Mouse (Mus musculus) lung, postnatal 4 days (tissue): ENCODE measurements around the gene Ube4a.

Source experiments
- DNase-seq, 2 experiments: peaks; one replicate each; pipeline ENCODE4 v3.0.0; 2021

Ube4a gene

DNA sequence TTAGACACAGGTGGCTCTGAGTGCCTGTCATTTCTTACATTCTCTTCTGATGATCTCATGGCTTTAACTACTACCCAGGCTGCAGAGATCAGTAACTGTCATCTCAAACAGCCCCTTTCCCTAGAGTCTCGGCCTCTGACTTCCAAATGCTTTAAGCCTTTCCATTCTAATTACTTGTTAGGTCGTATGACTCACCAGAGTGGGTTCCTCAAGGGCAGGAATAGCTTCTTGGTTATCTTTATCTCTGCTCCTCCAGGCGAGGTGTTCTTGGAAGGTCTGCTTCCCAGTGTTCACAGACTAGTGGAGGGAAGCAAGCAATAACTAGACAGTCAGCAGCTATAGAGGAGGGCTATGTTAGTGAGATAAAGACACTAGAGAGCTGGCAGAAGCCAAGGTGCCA is 72.7 kb downstream of the Ube4a start:
- DNase-seq: no peak

GRCm38 (mm10) chr9:44891210-44891609 is 74.2 kb downstream of the Ube4a start:
- no peak for DNase-seq

GRCm38 (mm10) chr9:44890122-44890521 is 75.3 kb downstream of the Ube4a start:
- DNase-seq: no peak

GRCm38 (mm10) chr9:44888114-44888624 is 77.2 kb downstream of the Ube4a start:
- no peak for DNase-seq

- DNase-seq: no peak
Observed at GRCm38 (mm10) chr9:44882981-44883569, 82.3 kb downstream of the Ube4a start.

DNA sequence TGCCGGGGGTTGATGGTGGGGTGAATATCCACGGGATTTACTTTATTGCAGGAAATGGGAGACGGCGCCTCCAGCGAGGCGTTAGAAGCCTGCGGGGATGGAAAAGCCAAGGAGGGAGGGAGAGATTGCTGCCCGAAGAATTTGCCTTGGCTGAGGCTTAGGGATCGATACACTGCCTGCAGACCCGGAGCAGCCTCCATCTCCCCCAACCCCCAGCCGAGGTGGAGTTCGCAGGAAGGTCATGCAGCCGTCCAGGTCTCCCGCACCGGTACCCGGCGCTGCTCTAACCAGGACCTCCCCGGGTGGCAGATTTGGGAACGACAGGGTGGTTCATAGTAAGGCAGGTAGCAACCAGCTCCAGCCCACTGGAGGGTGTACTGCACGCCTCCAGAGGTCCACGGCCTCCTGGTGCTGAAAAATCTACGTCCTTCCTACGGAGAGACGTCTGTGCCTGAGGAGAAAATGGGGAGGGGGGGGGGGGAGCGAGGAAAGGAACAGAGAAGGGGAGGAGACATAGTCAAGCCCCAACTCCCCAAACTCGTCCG is 82.9 kb downstream of the Ube4a start:
- DNase-seq: peak; percentile 50 to 57

GRCm38 (mm10) chr9:44881941-44882435 is 83.4 kb downstream of the Ube4a start:
- DNase-seq: peak; percentile 77 to 86

GRCm38 (mm10) chr9:44881221-44881871 is 84.1 kb downstream of the Ube4a start, which contains the start of gene Kmt2a:
Gene Kmt2a, minus strand, starts transcription at chr9:44881296.
- DNase-seq: peak; percentile 99

DNA sequence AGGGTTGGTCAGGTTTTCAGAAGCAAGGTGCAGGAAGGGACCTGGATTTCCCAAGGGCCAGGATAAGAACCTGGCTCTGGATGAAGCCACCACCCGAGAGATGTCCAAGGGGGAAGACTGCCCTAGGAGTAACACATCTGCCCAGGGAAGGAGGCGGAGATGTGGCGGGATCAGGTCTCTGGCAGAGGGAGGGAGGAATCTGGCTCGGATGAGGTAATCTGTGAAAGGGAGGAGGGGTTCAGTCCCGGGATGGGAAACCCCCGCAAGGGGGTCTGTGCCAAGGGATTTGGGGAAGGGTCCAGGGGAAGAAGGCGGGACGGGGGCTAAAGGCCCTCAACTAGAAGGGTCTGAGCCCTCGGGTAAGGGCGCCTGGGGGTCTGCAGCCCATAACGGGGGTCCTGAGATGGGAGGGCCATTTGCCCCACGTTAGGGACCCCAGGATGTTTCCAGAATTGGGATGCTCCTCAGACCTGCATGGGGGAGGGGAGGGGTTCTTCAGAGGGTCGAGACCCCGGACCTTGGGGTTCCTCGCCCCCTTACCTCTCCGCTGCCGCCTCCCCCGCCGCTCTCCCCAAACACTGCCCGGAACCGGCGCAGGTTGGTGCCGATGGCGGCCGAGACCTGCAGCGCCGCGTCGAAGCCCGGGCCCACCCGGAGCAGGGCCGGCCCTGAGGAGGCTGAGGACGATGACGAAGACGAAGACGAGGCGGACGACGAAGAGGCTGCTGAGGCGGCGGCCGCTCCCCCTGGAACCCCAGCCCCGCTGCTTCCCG is 84.9 kb downstream of the Ube4a start:
- DNase-seq: peak; percentile 33 to 39

DNA sequence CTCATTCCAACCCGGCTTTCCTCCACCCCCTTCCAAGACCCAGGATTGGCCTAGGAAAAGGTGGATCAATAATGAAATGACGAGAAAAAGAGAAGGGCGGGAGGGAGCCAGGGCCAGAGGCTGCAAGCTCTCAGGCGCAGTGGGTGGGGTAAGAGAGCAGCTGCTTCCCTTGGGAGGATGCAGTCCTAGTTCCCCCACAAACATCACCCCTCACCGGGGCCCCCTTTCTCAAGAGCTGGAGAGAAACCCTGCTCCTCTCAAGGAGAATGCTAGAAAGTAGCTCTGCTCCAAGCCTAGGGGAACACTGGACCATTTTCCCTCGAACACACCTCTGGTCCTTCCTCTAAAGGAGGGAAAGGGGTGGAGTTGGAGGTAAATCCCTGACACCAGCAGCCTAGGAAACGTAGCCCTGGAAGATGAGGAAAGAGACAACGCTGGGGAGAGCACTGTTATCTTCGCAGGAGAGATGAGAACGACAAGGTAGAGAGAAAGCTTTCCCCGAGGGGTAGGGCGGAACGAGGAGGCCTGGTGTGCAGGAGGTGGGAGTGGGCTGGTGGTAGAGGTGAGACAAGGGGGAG is 85.6 kb downstream of the Ube4a start:
- DNase-seq: peak in 1 of 2 experiments; percentile 15

GRCm38 (mm10) chr9:44878776-44879500 is 86.5 kb downstream of the Ube4a start:
- no peak for DNase-seq

GRCm38 (mm10) chr9:44877686-44878085 is 87.7 kb downstream of the Ube4a start:
- DNase-seq: no peak

- no peak for DNase-seq
Observed at GRCm38 (mm10) chr9:44875476-44875875, 89.9 kb downstream of the Ube4a start.

DNA sequence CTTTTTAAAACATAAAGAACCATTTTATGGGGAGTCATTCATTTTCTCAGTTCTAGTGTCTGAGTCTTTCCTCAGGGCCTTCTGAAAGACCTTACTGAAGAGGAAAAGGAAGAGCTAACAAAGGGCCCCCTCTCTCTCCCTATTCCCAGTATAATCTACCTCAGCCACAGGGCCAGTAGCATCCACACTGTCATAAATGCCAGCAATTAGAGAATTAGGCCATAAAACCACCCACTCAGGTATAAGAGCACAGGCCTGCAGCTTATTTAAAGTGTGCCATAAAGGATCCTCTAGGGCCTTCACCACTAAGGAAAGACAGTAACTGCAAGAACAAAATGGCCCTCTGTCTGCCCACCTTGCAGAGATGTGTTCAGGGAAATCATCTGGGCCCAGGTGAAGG is 91.2 kb downstream of the Ube4a start:
- DNase-seq: no peak

DNA sequence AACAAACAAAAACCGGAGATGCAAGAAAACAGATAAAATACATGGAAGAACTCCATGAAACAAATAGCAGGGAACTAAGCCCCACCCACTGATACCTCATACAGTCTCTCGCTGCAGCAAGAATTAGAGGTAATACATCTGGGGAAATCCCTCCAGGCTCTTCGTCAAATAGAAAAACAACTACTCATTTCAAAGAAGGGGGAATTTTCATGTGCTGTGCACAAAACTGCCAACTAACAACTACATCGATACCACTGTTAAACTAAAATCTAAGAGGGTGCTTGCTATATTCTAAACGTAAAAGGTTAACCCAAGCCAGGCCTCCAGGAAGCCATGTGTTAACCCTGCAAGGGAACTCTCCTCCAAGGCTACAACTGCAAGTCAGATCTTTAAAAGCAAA is 91.7 kb downstream of the Ube4a start:
- DNase-seq: no peak
